In the genomic region with DNA sequence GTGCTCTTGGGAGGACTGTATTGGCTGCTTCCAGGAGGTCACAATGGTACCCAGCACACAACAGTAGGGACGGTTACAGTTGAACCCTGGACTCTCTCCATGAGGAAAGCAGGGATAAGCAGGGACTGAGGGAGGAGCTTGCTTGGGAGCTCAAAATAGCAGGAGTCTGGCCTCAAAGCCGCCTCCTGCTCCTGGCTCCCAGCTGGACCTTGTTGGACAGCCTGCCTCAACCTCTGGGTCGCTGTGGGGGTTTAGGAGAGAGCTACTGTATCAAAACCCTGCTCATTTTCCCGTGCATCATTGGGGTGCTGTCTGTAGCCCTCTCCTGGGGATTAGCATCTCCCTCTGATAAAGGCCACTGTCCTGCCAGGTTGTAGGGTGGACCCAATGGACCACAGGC, we compare ENCODE assay signal across 8 mouse cellular contexts.
DNase-seq lines count a peak whose midpoint lies in the region; ATAC-seq and TF ChIP-seq lines count a peak whose summit lies in the region.

No protein-coding gene starts in this region.

- H3K9ac ChIP-seq in forebrain, embryonic 16.5 days (replicated peaks; ENCODE audit: low read depth, low read length) = no peak overlapping the region
- H3K9ac ChIP-seq in heart, embryonic 15.5 days = no peak overlapping the region
- H3K9ac ChIP-seq in limb, embryonic 15.5 days = no peak overlapping the region

- ATAC-seq in forebrain, embryonic 16.5 days = no peak
- ATAC-seq in heart, embryonic 15.5 days (replicated peaks; ENCODE audit: insufficient number of reproducible peaks, insufficient read depth, low FRiP score, low read depth) = peak; percentile 25; the same call in 1 of the 2 replicates
- ATAC-seq in limb, embryonic 15.5 days (ENCODE audit: insufficient number of reproducible peaks, low FRiP score, low TSS enrichment, low read depth) = no peak
- no peak for ATAC-seq in erythroblast, adult 5-6 weeks (replicated peaks; ENCODE audit: low FRiP score, poor library complexity, severe bottlenecking)

- H3K4me2 ChIP-seq in forebrain, embryonic 16.5 days (ENCODE audit: low read length) = no peak overlapping the region
- H3K4me2 ChIP-seq in heart, embryonic 15.5 days = peak overlapping the region; percentile 31
- no peak overlapping the region; the same call in 1 of the 2 replicates for H3K4me2 ChIP-seq in limb, embryonic 15.5 days

- no peaks in the 10 kb centered on the region for H3K36me3 ChIP-seq in forebrain, embryonic 16.5 days (ENCODE audit: control insufficient read depth, insufficient read depth)
- peaks cover 54% of the 10 kb centered on the region for H3K36me3 ChIP-seq in heart, embryonic 15.5 days
- H3K36me3 ChIP-seq in limb, embryonic 15.5 days = peaks cover 89% of the 10 kb centered on the region

- WGBS in forebrain, embryonic 16.5 days = 70% methylated on average over 4 of the region's 4 CpGs
- 36% methylated on average over 4 of the region's 4 CpGs for WGBS in heart, embryonic 15.5 days
- 73% methylated on average over 4 of the region's 4 CpGs for WGBS in limb, embryonic 15.5 days

- TF ChIP-seq CTCF in left cerebral cortex, adult 2 months (IDR thresholded peaks at IDR 0.05) = no peak

- H3K4me3 ChIP-seq in left cerebral cortex, adult 2 months = no peak overlapping the region
- no peak overlapping the region for H3K4me3 ChIP-seq in forebrain, embryonic 16.5 days (replicated peaks; ENCODE audit: low read length)
- H3K4me3 ChIP-seq in heart, embryonic 15.5 days = no peak overlapping the region
- H3K4me3 ChIP-seq in limb, embryonic 15.5 days = no peak overlapping the region

- H3K27ac ChIP-seq in left cerebral cortex, adult 2 months = peak overlapping the region; percentile 78
- peak overlapping the region; percentile 62 for H3K27ac ChIP-seq in forebrain, embryonic 16.5 days (ENCODE audit: low read length)
- peak overlapping the region; percentile 89 for H3K27ac ChIP-seq in heart, embryonic 15.5 days
- H3K27ac ChIP-seq in limb, embryonic 15.5 days = peak overlapping the region; percentile 89

- no peak for DNase-seq in left cerebral cortex, adult 2 months (ENCODE audit: extremely low spot score in 1 of 2, low spot score in 2 of 2)
- no peak for DNase-seq in left cerebral cortex, adult 18-20 months (ENCODE audit: low spot score in 2 of 2)
- DNase-seq in right cerebral cortex, postnatal 36 days (ENCODE audit: low spot score in 2 of 2) = no peak
- no peak for DNase-seq in thymus, postnatal 10 days (ENCODE audit: low spot score in 2 of 2)

- no peaks in the 10 kb centered on the region for H3K9me3 ChIP-seq in forebrain, embryonic 16.5 days (ENCODE audit: control insufficient read depth, low read length)
- H3K9me3 ChIP-seq in heart, embryonic 15.5 days (replicated peaks) = no peaks in the 10 kb centered on the region
- H3K9me3 ChIP-seq in limb, embryonic 15.5 days = no peaks in the 10 kb centered on the region

- peaks cover 14% of the 10 kb centered on the region for H3K4me1 ChIP-seq in forebrain, embryonic 16.5 days (replicated peaks; ENCODE audit: control insufficient read depth, insufficient read depth, low read length)
- H3K4me1 ChIP-seq in heart, embryonic 15.5 days (replicated peaks) = peaks cover 55% of the 10 kb centered on the region
- H3K4me1 ChIP-seq in limb, embryonic 15.5 days = peaks cover 47% of the 10 kb centered on the region

- intact Hi-C loops in left cerebral cortex, adult 2 months (cut with DNase I) = loop anchor here (10.0 kb wide), 1 partner anchor 215 kb away; no protein-coding TSS in a partner anchor

- H3K27me3 ChIP-seq in forebrain, embryonic 16.5 days (replicated peaks; ENCODE audit: control insufficient read depth, insufficient read depth, low read length) = no peaks in the 10 kb centered on the region
- H3K27me3 ChIP-seq in heart, embryonic 15.5 days = no peaks in the 10 kb centered on the region
- H3K27me3 ChIP-seq in limb, embryonic 15.5 days = no peaks in the 10 kb centered on the region
